Mouse (Mus musculus) small intestine, adult 2 months (tissue): ENCODE results near the gene Mtg1. TPM values are rescaled to one million over a fixed set of nuclear protein-coding genes. Genes with fewer than 3 reads are reported as not detected.

Source experiments
- H3K27ac ChIP-seq: fragments of 200-500 bp; 2 replicates; pipeline ENCODE4 v1.5.1; 2012; ENCODE audit warnings: low read depth, low read length, control low read depth, inconsistent platforms; ENCODE audit not compliant: insufficient read depth
- H3K27me3 ChIP-seq: fragments of 200-500 bp; 2 replicates; pipeline ENCODE4 v1.6.1; 2012; ENCODE audit warnings: mild to moderate bottlenecking, moderate library complexity, low read length, inconsistent platforms; ENCODE audit not compliant: control insufficient read depth, insufficient read depth
- H3K36me3 ChIP-seq: fragments of 200-500 bp; 2 replicates; pipeline ENCODE4 v1.6.1; 2012; ENCODE audit warnings: mild to moderate bottlenecking, low read length, control low read depth, inconsistent platforms; ENCODE audit not compliant: control insufficient read depth, insufficient read depth
- H3K4me1 ChIP-seq: fragments of 200-500 bp; 2 replicates; pipeline ENCODE4 v1.6.1; 2012; ENCODE audit warnings: low read length, inconsistent platforms, mixed read lengths; ENCODE audit not compliant: control insufficient read depth, insufficient read depth, insufficient read length
- H3K4me3 ChIP-seq: fragments of 200-500 bp; 2 replicates; pipeline ENCODE4 v1.5.1; 2012; ENCODE audit warnings: low read depth, mild to moderate bottlenecking, control low read depth, inconsistent platforms, low read length, moderate library complexity
- CTCF ChIP-seq: fragments of 200-500 bp; IDR thresholded peaks from 2 replicates; pipeline ENCODE4 v1.5.1; 2012; ENCODE audit warnings: low read depth, mild to moderate bottlenecking, control low read depth, inconsistent platforms, low read length, moderate library complexity, mixed read lengths; ENCODE audit not compliant: insufficient replicate concordance, insufficient read length; ENCODE audit errors: extremely low read depth
- POLR2A ChIP-seq: fragments of 200-500 bp; IDR thresholded peaks from 2 replicates; pipeline ENCODE4 v1.6.1; 2012; ENCODE audit warnings: low read depth, mild to moderate bottlenecking, control low read depth, inconsistent platforms, low read length, moderate library complexity
- whole genome bisulfite sequencing: fragments of 180-500 bp; shearing (Covaris S2); methylation state at CpG from one replicate; pipeline ENCODE4 v1.1.7; 2018; 5-methylcytosine and 5-hydroxymethylcytosine counted together
- polyA plus RNA-seq: library from polyadenylated mRNA; depleted of rRNA; stranded (reverse); fragments of >200 nt; gene quantifications from 2 replicates; pipeline ENCODE4 v1.2.3, GENCODE M21; 2012; rRNA removed

The Mtg1 gene
- 8.3 and 16.6 TPM in 2 replicates for polyA plus RNA-seq

- 2% methylated on average over 39 of the region's 39 CpGs for WGBS
- Histone ChIP-seq H3K27ac (peak within 1 kb of the TSS; percentile 60), H3K4me1 (peaks cover 5% of the 10 kb centered on the region; the same call in 1 of the 2 replicates), H3K36me3 (no peaks in the 10 kb centered on the region), H3K4me3 (peak within 1 kb of the TSS; percentile 93), H3K27me3 (no peaks in the 10 kb centered on the region)
- TF ChIP-seq POLR2A (peak; percentile 75), CTCF (no peak)
Measured at GRCm38 (mm10) chr7:140137135-140138020, at the start of gene Mtg1. Gene Mtg1, plus strand, starts transcription at chr7:140137564.

- TF ChIP-seq CTCF (no peak), POLR2A (no peak)
- Histone ChIP-seq H3K27me3 (no peaks in the 10 kb centered on the region), H3K4me3 (no peak overlapping the region), H3K27ac (peak overlapping the region; percentile 54; the same call in 1 of the 2 replicates), H3K4me1 (peaks cover 16% of the 10 kb centered on the region), H3K36me3 (no peaks in the 10 kb centered on the region; the same call in 1 of the 2 replicates)
- 36% methylated on average over 10 of the region's 10 CpGs for WGBS
Measured at GRCm38 (mm10) chr7:140090601-140091000, 46.8 kb upstream of the Mtg1 start.

DNA sequence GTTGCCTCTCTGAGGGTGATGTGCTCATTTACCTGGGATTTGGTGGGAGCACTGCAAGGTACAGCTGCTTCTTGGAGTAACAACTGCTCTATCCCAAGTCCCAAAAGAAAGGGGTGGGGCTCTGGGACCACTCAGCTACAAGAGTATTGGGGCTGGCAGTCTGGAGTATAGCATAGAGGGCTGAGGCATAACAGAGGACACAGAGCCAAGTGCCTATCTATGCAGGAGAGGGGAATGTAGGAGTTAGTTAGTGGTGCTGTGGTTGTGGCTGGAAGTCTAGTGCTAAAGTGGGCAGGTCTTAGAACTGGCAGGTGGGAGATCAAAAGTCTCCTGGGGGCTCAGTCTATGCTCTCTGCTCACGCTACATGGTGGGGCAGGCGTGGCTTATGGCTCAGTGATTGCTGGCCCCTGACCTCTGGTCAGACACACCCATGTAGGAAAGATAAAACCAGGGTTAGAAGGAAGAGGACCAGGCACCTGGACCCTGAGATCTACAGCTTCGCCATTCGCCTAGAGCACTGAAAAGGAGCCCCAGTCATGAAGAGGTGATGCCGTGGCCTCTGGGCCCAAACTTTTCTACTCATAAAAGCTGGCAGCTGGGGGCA lies 44.3 kb upstream of the Mtg1 start, which contains the start of gene Prap1:
TSS of gene Prap1 (plus strand) at position 472 of the 605 bp plus-strand sequence.
- WGBS: 27% methylated on average over 5 of the region's 5 CpGs
- TF ChIP-seq CTCF (no peak), POLR2A (peak; percentile 89; the same call in 1 of the 2 replicates)
- peak within 1 kb of the TSS; percentile 91 for H3K27ac ChIP-seq

GRCm38 (mm10) chr7:140094954-140095353 lies 42.4 kb upstream of the Mtg1 start:
- 24% methylated on average over 5 of the region's 5 CpGs for WGBS
- Histone ChIP-seq H3K36me3 (peaks cover 27% of the 10 kb centered on the region), H3K4me1 (peaks cover 25% of the 10 kb centered on the region), H3K27me3 (no peaks in the 10 kb centered on the region), H3K27ac (peak overlapping the region; percentile 74), H3K4me3 (peak overlapping the region; percentile 61)
- TF ChIP-seq POLR2A: 0 out of 2 replicates have a peak, but pooled peaks have one; percentile 15
- TF ChIP-seq CTCF: no peak

More for the DNA sequence above, 44.3 kb upstream of the Mtg1 start, which contains the start of gene Prap1:
- peaks cover 26% of the 10 kb centered on the region for H3K4me1 ChIP-seq
- no peaks in the 10 kb centered on the region for H3K27me3 ChIP-seq
- H3K4me3 ChIP-seq: peak within 1 kb of the TSS; percentile 66
- peaks cover 21% of the 10 kb centered on the region for H3K36me3 ChIP-seq

DNA sequence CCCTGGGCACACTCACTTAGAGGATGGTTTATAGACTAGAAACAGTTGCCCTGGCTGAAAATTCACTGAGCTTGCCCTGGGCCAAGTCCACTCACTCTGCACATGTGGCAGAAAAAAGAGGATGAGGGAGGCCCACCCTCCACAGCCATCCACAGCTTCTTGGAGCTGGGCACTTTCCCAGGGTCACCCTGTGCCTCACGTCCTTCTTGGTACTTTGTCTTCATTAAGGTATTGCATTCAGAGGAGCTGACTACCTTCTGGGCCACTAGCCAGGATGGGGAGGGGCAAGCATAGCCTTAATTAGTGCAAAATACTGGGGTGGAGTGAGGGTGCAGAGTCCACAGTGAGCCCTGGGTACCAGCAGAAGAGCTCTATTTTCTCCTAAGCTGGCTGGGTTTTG lies 41.8 kb upstream of the Mtg1 start:
- no peak for TF ChIP-seq CTCF
- TF ChIP-seq POLR2A: no peak
- H3K4me3 ChIP-seq: peak overlapping the region; percentile 61
- H3K27ac ChIP-seq: peak overlapping the region; percentile 74
- H3K27me3 ChIP-seq: no peaks in the 10 kb centered on the region
- peaks cover 27% of the 10 kb centered on the region for H3K36me3 ChIP-seq
- peaks cover 24% of the 10 kb centered on the region for H3K4me1 ChIP-seq
- WGBS: 0% methylated on average over 1 of the region's 1 CpGs

- H3K27me3 ChIP-seq: no peaks in the 10 kb centered on the region
- H3K27ac ChIP-seq: peak overlapping the region; percentile 74
- H3K4me1 ChIP-seq: peaks cover 29% of the 10 kb centered on the region
- peaks cover 27% of the 10 kb centered on the region for H3K36me3 ChIP-seq
- no peak overlapping the region; the same call in 1 of the 2 replicates for H3K4me3 ChIP-seq
- TF ChIP-seq CTCF (no peak), POLR2A (no peak)
Measured at GRCm38 (mm10) chr7:140096055-140096454, 41.3 kb upstream of the Mtg1 start.

DNA sequence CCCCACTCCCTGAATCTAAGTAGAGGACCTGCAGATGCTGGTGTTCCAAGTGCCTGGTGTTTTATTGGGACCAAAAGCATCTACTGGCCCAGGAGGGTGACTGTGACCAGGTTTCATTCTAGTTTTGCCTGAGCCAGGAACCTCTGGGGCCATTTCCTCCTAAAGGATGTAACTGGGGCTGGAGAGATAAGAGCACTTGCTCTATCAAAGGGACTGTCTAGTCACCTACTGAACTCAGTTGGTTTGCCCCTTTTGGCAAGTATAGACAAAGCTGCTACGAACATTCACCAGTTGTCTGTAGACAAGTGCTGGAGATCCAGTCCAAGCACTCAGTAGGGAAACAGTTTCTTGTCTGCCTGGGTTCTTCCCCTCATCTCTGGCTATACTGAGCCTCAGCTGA lies 38.9 kb upstream of the Mtg1 start:
- 98% methylated on average over 1 of the region's 1 CpGs for WGBS
- no peak overlapping the region for H3K27ac ChIP-seq

More for the DNA sequence above, 38.9 kb upstream of the Mtg1 start:
- Histone ChIP-seq H3K36me3 (peaks cover 27% of the 10 kb centered on the region), H3K4me3 (no peak overlapping the region), H3K4me1 (peaks cover 27% of the 10 kb centered on the region), H3K27me3 (no peaks in the 10 kb centered on the region)
- TF ChIP-seq POLR2A: no peak
- no peak for TF ChIP-seq CTCF
